Mouse (Mus musculus): ENCODE measurements at regions not wholly inside any gene's neighbourhood (a gene's known extent, or its start where the extent isn't known, plus 50 kb on each side); places are given as distances from the start of the nearest gene placed in this dataset.
A peak's percentile ranks its signal among the peaks of the same experiment; 100 is the strongest.

- peak; percentile 24 for DNase-seq (ENCODE audit: low read depth, low spot score)
Observed at GRCm38 (mm10) chr6:98452277-98452676, 109.7 kb upstream of the Gm765 start.

- DNase-seq (ENCODE audit: low read depth, low spot score) = peak; percentile 40
Observed at GRCm38 (mm10) chr6:98435676-98436075, 93.1 kb upstream of the Gm765 start.

DNA sequence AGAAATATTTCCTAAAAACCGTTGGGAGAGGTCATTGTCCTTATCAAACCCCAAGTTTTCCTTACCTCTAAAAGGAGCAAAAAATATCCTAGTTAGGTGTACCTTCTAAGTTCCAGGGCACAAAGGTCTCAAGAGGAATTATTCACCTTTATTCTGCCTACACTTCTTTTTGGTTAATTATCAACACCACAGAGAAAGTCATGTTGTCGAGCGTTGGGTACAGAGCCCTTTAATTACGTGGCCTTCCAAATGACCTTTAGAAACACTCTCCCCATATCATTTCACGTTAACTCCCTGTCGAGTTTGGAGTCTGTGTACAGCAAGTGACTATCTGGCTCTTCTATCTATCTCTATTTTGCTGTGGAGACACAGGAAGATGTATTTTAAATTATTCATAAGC, 90.7 kb upstream of the Gm765 start:
- DNase-seq (ENCODE audit: low read depth, low spot score) = no peak

DNA sequence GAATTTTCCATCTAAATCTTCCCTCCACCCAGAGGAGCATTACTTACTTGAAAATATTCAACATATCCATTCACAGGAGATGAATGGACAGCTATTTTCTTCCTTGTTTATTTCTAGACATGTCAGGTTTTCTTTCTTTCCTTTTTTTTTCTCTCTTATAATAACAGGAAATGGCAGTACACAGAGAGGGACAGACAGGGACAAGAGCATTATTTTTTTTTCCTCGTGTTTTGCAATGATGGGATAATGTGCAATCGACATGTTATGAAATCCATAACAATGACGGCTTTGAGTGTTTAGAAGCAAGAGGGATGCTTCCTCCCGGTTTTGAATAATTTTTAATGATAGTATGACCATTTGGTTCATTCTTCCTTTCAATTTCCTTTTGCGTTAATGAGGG, 86.6 kb upstream of the Gm765 start:
- DNase-seq (ENCODE audit: low read depth, low spot score) = no peak

- DNase-seq (ENCODE audit: low read depth, low spot score) = no peak
Observed at GRCm38 (mm10) chr6:98402605-98403004, 60.1 kb upstream of the Gm765 start.

DNA sequence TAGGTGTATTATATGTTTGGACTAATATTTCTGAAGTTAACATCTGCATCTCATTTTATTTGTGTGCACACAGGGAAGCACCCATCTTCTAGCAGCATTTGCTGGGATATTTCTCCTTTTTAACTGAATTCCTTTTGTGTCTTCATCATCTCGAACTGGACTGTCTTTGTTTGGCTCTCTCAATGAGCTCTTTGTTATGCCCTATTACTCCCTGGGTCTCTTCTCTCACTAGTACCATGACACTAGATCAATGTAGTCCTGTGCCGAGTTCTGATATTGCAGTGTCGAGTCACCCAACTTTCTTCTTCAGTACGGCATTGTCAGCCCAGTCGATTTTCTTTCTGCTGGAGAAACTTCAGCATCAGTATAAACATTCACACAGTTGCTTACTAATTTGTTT, 52.0 kb upstream of the Gm765 start:
- DNase-seq (ENCODE audit: low read depth, low spot score) = peak; percentile 13
